Mouse (Mus musculus): ENCODE data around the gene Eml2.

Eml2 gene

DNA sequence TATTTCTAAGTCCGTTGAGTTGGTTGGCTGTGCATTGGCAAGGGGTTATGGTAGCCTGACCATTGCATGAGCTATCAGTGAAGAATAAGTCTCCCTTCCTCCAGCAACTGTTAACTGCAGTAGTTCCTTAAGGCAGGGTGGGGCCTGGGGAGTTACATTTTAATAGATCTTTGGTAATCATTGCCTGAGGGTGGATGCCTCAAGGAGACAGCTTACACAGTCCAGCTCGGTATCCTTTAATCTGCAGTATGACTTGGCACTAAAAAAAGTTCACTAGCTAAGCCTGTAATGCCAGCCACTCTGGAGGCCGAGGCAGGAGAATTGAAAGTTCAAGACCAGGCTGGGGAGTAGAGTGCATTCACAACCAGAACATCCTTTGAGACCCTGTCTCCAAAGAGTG, 55.6 kb downstream of the Eml2 start:
- DNase-seq: no peak

DNA sequence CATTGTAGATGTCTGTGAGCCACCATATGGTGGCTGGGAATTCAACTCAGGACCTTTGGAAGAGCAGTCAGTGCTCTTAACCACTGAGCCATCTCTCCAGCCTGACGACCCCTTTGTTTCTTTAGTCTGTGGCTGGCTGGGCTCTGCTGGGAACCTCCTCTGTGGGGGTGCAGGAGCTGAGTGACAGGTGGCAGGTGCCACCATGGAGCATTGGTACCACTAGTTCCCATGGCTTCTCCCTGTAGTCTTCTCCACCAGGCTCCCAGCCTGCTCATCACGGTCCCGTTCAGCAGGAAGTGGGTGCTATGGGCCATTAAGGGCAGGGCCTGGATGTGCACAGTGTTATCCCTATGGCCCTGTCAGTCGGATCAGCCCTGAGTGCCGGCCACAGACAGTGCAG, 58.4 kb downstream of the Eml2 start:
- no peak for DNase-seq

DNA sequence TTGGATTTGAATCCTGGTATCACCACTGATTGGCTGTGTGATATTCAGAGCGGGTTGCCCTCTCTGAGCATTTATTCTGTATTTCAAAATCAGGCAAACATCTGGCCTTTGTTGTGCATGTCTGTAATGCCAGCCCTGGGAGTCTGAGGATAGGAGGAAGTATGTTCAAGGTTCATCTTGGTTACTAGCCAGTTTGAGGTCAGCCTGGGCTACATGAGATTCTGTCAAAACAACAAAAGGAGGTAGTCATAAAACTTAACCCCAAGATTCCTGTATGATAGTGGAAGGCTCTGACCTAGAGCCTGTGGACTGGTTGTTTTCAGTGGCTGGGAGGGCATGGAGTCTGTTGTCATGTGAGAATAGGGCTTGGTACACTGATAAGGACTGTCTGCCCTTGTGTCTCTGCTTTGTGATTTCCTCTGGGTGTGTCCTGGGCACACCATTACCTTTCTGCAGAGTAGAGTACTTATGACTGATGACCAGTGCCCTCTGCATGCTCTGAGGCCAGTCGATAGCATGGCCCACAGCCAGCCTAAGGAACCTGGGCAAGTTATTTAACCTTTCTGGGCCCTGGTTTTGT, 59.0 kb downstream of the Eml2 start:
- DNase-seq: no peak

DNA sequence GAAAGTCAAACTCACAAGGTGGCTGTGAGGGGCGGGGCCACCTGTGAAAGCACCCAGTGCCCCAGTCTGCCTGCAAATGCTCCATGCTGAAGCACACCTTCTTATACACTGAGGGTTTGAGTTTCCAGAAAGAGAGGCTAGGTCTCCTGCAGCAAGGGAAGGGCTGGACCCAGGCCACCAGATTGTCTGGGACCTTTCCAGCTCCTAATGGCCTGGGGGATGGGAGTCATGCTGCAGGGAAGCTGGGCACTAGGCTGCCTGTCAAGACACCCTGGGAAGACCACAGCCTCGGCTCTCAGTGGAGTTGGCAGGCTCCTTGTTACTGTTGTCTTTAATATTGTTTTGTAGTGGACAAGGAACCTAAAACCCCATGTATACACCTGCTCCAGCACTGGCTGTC, 60.2 kb downstream of the Eml2 start:
- DNase-seq: no peak

DNA sequence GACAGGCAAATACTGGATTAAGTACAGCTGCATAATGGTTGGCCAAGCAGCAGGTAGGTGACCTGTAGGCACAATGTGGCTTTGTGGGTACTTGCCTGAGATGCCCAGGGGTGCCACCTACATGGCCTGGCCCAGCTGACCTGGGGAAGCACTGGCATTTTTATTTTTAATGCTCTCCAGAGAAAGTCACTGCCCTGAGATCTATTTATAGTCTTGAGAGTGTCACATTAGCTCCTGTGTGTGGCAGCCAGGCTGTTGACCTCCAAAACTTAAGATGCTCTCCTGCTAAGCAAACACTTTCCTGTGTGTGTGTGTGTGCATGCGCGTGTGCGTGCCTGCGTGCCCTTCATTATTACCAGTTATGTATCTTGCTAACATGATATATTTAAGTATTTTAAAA, 62.1 kb downstream of the Eml2 start:
- no peak for DNase-seq

DNA sequence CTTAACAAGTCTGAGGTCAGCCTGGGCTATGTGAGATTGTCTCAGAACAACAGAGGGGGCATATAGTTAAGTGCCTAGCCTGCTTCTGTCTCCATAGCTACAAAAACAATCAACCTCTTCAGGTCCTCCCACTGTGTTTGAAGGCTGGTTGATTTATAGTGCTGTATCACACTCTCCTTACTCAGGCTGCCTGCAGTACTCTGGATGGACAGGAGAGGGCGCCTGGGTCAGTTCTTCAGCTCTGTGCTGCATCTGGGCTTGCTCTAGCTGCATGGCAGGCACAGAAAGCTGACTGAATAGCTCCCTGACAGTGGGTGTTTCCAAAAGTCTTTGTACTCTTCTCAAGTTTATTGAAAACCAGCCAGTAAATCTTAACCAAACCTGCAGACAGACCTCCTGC, 63.2 kb downstream of the Eml2 start:
- DNase-seq: peak; percentile 94

DNA sequence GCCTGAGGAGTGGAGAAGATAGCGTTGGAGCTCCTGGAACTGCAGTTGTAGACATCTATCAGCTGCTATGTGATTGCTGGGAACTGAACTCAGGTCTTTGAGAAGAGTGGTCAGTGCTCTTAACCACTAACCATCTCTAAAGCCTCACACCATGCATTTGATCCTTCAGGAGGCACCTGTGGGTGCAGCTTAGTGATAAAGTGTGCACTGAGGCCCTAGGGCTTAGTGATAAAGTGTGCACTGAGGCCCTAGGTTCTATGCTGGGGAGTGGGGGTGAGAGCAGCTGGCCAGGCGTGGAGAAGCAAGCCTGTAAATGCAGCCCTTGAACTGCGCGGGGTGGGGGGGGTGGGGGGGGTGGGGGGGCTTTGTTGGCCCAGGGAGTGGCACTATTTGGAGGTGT, 63.8 kb downstream of the Eml2 start:
- DNase-seq: no peak

DNA sequence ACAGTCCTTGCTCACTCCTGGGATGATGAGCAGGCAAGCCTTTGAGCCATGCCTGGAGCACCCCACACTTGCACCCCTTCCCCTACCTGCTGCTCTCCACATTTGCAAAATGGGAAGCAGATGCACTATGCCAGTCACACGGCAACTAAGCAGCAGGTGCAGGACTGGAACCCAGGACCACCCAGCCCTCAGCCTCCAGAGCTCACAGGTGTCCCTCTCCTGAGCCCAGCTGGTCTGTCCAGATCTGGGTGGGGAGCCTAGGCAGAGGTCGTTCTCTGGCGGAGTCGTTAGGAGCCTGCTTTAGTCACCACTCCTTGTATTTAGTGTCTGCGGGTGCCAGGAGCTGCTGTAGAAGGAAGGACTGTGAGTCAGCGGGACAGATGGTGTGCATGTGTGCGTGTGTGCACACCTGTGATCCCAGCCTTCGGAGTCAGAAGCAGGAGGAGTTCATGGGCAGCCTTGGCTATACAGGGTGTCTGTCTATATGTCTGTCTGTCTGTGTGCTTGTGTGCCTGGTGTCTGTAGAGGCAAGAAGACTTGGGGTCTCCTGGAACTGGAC, 64.8 kb downstream of the Eml2 start:
- no peak for DNase-seq

DNA sequence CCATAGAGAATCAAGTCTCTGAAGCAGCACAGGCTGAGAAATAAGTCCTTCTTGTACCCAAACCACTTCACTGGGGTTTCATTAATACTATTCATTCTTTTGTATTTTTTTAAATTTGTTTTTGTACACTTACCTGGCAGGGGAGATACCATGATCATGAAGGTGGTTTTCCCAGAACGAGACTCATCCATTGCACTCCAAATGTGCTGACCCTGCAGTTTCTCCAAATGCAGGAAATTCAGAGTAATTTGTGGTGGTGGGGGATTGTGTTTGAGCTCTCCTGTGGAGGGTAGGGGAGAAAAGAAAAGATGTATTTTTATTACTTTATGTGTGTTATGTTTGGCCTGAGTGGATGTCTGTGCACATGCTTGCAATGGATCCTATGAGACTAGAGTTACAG, 65.8 kb downstream of the Eml2 start:
- no peak for DNase-seq

DNA sequence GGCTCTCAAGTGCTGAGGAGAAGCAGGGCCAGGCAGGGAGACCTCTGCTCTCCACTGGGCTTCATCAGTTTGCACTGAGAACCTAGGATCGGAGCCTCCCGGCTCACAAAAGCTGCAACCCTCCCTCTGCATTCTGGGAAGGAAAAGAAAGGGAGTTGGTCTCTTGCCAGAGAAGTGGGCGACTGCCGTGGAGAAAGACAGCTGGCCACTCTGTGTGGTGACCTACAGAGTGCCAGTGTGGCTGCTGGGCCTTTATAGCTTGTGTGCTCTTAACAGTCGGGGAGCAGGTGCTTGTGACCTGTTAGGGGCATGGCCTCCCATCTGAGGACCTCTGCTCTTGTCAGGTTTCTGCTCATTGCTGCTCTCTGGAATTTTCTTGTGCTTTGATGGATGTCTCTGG, 67.6 kb downstream of the Eml2 start:
- no peak for DNase-seq

DNA sequence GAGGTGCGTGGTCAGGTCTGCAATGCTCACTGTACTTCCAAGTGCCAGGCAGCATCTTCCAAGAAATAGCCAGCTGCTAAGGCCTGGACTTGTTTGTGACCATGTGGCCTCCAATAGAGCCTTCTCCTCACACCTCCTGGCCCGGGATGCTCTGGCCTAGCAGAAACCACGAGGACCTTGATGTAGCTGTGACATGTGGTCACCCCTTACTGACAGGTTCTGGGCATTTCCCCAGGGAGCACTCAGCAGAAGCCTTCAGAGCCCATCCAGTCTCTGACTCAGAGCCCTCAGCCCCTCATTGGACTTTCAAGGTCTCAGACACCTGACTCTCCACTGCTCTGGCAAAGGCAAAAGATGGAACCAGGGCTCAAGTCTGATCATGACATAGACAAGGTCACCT, 68.9 kb downstream of the Eml2 start:
- DNase-seq: no peak

DNA sequence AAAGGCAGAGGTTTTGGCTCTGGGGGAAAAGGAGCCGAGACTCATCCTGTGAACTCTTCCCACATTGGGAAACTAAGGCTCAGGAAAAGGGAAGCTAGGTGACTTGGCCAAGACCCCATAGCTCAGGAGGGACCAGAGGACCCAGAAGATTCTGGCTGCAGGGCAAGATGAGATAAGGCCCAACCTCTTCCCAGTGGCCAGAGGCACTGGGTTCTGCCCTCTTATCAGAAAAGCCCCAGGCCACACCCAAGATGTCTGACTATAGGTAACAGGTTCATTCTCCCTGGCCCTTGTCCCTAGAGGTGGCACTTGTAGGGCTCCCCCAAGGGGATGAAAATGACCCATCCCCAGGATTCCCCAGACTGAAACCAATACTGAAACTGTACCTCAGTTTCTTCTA, 70.6 kb downstream of the Eml2 start:
- no peak for DNase-seq

DNA sequence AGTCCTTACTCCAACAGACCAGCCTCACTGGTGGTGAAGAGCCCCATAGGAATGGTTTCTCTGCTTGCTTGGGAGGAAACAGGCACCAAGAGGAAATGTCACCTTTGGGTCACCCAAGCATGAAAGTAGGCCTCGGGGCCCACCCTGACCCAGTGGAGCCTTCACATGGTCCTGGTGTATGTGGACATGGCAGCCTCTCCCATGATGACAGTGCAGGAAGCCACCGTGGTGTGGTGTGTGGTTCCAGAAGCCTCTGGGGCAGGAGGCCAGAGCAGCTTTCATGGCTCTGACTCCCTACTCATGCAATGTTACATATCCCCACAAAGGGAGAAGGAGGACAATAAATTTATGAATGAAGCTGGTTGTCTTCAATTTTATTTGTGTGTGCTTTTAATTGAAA, 71.3 kb downstream of the Eml2 start:
- no peak for DNase-seq

DNA sequence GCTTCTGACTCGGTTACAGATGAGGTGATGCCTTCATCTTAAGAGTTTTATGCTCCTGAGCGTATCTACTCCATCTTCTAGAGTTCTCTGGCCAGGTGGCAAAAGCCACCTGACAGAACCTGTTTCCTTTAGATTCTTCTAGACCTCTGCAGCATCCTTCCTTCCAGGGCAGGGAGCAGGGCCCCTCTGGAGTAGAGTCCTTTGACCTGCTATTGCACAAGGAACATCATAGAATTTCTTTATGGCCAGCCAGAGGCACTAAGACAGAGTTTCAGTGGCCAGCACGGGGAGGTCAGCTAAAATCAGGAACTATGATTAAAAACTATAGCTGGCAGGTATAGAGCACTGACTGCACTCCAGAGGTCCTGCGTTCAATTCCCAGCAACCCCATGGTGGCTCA, 75.9 kb downstream of the Eml2 start:
- DNase-seq: no peak

DNA sequence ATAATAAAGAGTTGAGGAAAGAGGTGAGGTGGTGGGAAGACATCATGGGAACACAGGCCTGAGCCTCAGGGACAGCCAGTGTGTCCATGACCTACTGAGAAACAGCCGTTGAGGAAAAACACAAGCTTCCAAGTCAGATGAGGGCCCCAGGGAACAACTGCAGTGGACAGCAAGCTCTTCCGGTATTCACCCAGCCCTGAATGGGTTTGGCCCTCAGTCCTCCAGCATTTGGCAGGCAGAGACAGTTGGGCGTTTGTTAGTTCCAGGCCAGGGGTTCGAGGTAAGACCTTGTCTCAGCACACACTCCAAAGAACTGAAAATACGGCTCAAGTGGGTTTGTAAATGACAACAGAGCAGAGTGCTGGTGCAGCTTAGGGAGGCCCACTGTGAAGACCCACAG, 77.2 kb downstream of the Eml2 start:
- DNase-seq: no peak

DNA sequence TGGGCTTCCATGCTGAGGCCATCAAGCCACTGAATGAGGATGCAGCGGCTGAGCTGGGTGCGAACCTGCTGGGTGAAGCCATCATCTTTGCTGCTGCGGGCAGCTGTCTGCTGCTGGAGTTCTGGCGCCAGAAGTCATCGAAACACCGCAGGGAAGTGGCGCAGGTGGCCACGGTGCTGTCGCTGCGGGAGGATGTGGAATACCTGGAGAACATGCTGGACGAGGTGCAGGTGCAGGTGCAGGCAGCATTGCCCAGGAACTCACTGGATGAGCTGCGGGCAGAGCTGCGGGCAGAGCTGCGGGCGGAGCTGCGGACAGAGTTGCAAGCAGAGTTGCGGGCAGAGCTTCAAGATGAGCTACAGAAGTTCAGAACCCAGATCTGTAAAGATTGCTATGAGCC, 79.2 kb downstream of the Eml2 start:
- no peak for DNase-seq

All from thymus, postnatal 4 days (tissue).